Comparison of ENCODE assay signal across 8 mouse cellular contexts in the genomic region with DNA sequence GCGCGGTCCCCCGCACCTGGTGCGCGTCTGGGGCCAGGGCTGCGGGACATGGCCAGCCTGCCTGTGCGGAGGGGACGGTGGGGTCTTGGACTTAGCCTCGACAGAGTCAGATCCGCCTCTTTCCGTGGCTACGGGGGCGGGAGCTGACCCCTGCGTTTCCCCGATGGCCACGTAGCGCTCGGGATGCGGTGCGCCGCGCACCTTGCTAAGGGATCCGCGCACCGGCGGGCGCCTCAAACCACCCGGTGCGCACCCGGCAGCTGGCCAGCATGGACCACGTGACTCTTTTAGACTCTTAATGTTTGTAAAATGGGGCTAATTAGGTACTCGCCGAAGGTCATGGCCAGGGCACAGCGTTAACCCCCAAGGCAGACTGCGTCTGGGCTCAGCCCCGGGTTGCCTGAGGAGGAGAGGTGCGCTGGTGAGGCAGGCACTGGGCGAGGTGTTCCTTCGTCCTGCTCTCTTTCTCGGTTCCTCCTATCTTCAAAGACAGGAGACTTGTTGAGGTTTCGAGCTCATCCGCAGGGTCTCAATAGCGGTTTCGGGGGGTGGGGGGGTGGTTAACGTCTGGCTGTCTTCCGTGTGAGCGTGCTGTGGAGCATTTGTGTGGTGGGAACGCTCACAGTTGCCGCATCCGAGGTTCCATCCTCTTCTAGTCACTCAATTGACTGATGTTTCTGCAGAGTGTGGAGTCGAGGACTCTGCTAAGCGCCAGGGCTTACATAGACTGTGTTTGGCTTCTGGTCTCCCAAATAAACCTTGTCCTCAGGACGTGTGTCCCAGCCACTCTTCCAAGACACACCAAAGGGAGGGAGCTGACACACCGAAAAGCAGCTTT. TPM values are rescaled to one million over a fixed set of nuclear protein-coding genes. Genes with fewer than 3 reads are reported as not detected.
DNase-seq lines count a peak whose midpoint lies in the region; ATAC-seq and TF ChIP-seq lines count a peak whose summit lies in the region.

No protein-coding gene starts in this region.

- intact Hi-C loops in left cerebral cortex, adult 2 months (cut with DNase I), result loop anchor here (1.0 to 5.0 kb wide), 3 partner anchors 58 to 112 kb away; no protein-coding TSS in a partner anchor
- intact Hi-C loops in left cerebral cortex, postnatal 4 days (cut with DNase I), result loop anchor here (5.0 kb wide), 2 partner anchors 73 to 92 kb away; no protein-coding TSS in a partner anchor
- intact Hi-C loops in heart, adult 2 months (cut with DNase I), result loop anchor here (2.0 to 5.0 kb wide), 2 partner anchors 32 to 112 kb away; no protein-coding TSS in a partner anchor

- no peaks in the 10 kb centered on the region for H3K9me3 ChIP-seq in midbrain, embryonic 14.5 days (ENCODE audit: control insufficient read depth, low read length)

- no peak for TF ChIP-seq POLR2A in heart, adult 2 months (IDR thresholded peaks at IDR 0.05; ENCODE audit: insufficient read depth, low read depth, low read length)

- no peak for TF ChIP-seq EP300 in heart, adult 2 months (IDR thresholded peaks at IDR 0.05; ENCODE audit: insufficient read depth, low read depth, low read length)

- no peak for TF ChIP-seq CTCF in left cerebral cortex, adult 2 months (IDR thresholded peaks at IDR 0.05)
- no peak for TF ChIP-seq CTCF in heart, adult 2 months (IDR thresholded peaks at IDR 0.05)

- WGBS in heart, adult 2 months, result 3% methylated on average over 54 of the region's 54 CpGs
- 5% methylated on average over 54 of the region's 54 CpGs for WGBS in midbrain, embryonic 14.5 days

- no peaks in the 10 kb centered on the region for H3K36me3 ChIP-seq in heart, adult 2 months (ENCODE audit: control insufficient read depth, insufficient read depth, low read length)
- H3K36me3 ChIP-seq in midbrain, embryonic 14.5 days (ENCODE audit: control insufficient read depth, insufficient read depth, low read length), result no peaks in the 10 kb centered on the region

- H3K4me3 ChIP-seq in left cerebral cortex, adult 2 months, result peak overlapping the region; percentile 96
- H3K4me3 ChIP-seq in heart, adult 2 months, result peak overlapping the region; percentile 62
- peak overlapping the region; percentile 58 for H3K4me3 ChIP-seq in midbrain, embryonic 14.5 days (replicated peaks; ENCODE audit: low read depth, low read length)

- H3K79me2 ChIP-seq in heart, adult 2 months (replicated peaks; ENCODE audit: control insufficient read depth, insufficient read depth, low read length), result no peaks in the 10 kb centered on the region

- H3K4me1 ChIP-seq in heart, adult 2 months (ENCODE audit: control insufficient read depth, insufficient read depth, low read length), result no peaks in the 10 kb centered on the region; the same call in 1 of the 2 replicates
- H3K4me1 ChIP-seq in midbrain, embryonic 14.5 days (ENCODE audit: control insufficient read depth, insufficient read depth, low read length), result 0 out of 2 replicates have a peak, but pooled peaks cover 6% of the 10 kb centered on the region

- H3K4me2 ChIP-seq in midbrain, embryonic 14.5 days (ENCODE audit: low read length), result peak overlapping the region; percentile 90

- peaks cover 3% of the 10 kb centered on the region for H3K27me3 ChIP-seq in heart, adult 2 months (ENCODE audit: control insufficient read depth, insufficient read depth, low read length)
- H3K27me3 ChIP-seq in midbrain, embryonic 14.5 days (ENCODE audit: control insufficient read depth, insufficient read depth, low read length), result peaks cover 28% of the 10 kb centered on the region

- DNase-seq in left cerebral cortex, adult 2 months (ENCODE audit: extremely low spot score in 1 of 2, low spot score in 2 of 2), result peak; percentile 48 to 55
- DNase-seq in left cerebral cortex, postnatal 4 days, result no peak
- DNase-seq in cerebellum, postnatal 10 days, result peak; percentile 35 to 43
- DNase-seq in heart, adult 2 months, result peak; percentile 34 to 43
- DNase-seq in layer of hippocampus, adult 8-10 months (ENCODE audit: low spot score in 2 of 2), result peak; percentile 29 to 38
- DNase-seq in midbrain, embryonic 14.5 days, result peak; percentile 48
- DNase-seq in urinary bladder, adult 2 months (ENCODE audit: low spot score), result no peak
- no peak for DNase-seq in natural killer cell, adult 2 months (ENCODE audit: low spot score in 2 of 2)

- 0 out of 2 replicates have a peak, but pooled peaks have one; percentile 5 for ATAC-seq in midbrain, embryonic 14.5 days (ENCODE audit: low FRiP score, low TSS enrichment)

- peak overlapping the region; percentile 97 for H3K27ac ChIP-seq in left cerebral cortex, adult 2 months
- H3K27ac ChIP-seq in heart, adult 2 months, result peak overlapping the region; percentile 57
- H3K27ac ChIP-seq in midbrain, embryonic 14.5 days (replicated peaks; ENCODE audit: low read depth, low read length), result no peak overlapping the region

- H3K9ac ChIP-seq in heart, adult 2 months (ENCODE audit: low read depth, low read length), result peak overlapping the region; percentile 68
- H3K9ac ChIP-seq in midbrain, embryonic 14.5 days (replicated peaks; ENCODE audit: low read length), result peak overlapping the region; percentile 63

RNA-seq across cellular contexts. Expression of a gene that starts 3.2 kb away (rescaled TPM):
- 10 to 100 TPM; 86.1 to 91.1 TPM for total RNA-seq in left cerebral cortex, adult 2 months (2021)
- 10 to 100 TPM; 24.7 to 25.2 TPM for total RNA-seq in left cerebral cortex, postnatal 4 days (2021)
- total RNA-seq in heart, adult 2 months (2021), result 1 to 10 TPM; 5.4 to 6.2 TPM
- 1.5 and 1.8 TPM in 2 replicates for polyA plus RNA-seq in heart, adult 2 months (2012; rRNA removed)
- total RNA-seq in layer of hippocampus, adult 8-10 months (2022), result 10 to 100 TPM; 45.8 to 63.9 (median 55.6) TPM
- polyA plus RNA-seq in midbrain, embryonic 14.5 days (2014; fragmentation: Nextera tagmentation; extraction: Ambion mirVana), result 3.8 and 5.4 TPM in 2 replicates
- 2.0 and 3.6 TPM in 2 replicates for polyA plus RNA-seq in urinary bladder, adult 2 months (2012; rRNA removed)

Comparison
In these comparisons a context has a peak if more than half of its experiments do, and no peak if none do; other contexts are left out.
1. DNase-seq: peak in left cerebral cortex, adult 2 months (2 of 2), cerebellum, postnatal 10 days (2 of 2), heart, adult 2 months (2 of 2), layer of hippocampus, adult 8-10 months (2 of 2) and midbrain, embryonic 14.5 days (single experiment); none in left cerebral cortex, postnatal 4 days (single experiment), urinary bladder, adult 2 months (single experiment) and natural killer cell, adult 2 months (0 of 2).
2. Peak in every context shown above with its lines, with median percentiles within 50 percentile points of each other: H3K4me3 ChIP-seq.